Mouse (Mus musculus) heart, embryonic 13.5 days (tissue): ENCODE measurements around the gene Vwa3a. TPM values are rescaled to one million over a fixed set of nuclear protein-coding genes. Genes with fewer than 3 reads are reported as not detected.

ENCODE experiments used
- polyA plus RNA-seq: library from polyadenylated mRNA; unstranded; fragments of >200 nt; fragmentation: Nextera tagmentation; extraction: Ambion mirVana; gene quantifications from 2 replicates; pipeline ENCODE4 v1.2.1, GENCODE M21; 2015

Vwa3a gene
- polyA plus RNA-seq, 1 experiment from 2014 or later, result 0.56 TPM

Other genes with a start within 250 kb of the Vwa3a start
- 401 and 425 TPM in 2 replicates for gene Uqcrc2, start 104.1 kb upstream of the Vwa3a start, polyA plus RNA-seq
- gene Pdzd9, start 69.0 kb upstream of the Vwa3a start, polyA plus RNA-seq, result 0.16 and 0.32 TPM in 2 replicates
- 8.5 and 10.2 TPM in 2 replicates for gene Mosmo, start 61.7 kb upstream of the Vwa3a start, polyA plus RNA-seq
- not detected in 2 replicates for gene Gm5737, start 73.0 kb downstream of the Vwa3a start, polyA plus RNA-seq
- 16.3 and 16.9 TPM in 2 replicates for gene Eef2k, start 103.5 kb downstream of the Vwa3a start, polyA plus RNA-seq
- gene Polr3e, start 178.4 kb downstream of the Vwa3a start, polyA plus RNA-seq, result 21.8 and 22.4 TPM in 2 replicates
- gene Cdr2, start 243.0 kb downstream of the Vwa3a start, polyA plus RNA-seq, result 11.4 and 13.6 TPM in 2 replicates
- 0.12 TPM in 1 of 2 replicates, not detected in the other for gene Mfsd13b, start 243.2 kb downstream of the Vwa3a start, polyA plus RNA-seq